Mouse (Mus musculus) lung, postnatal 0 days (tissue): ENCODE data around the gene Itga2b.

Experiments
- CTCF ChIP-seq: IDR thresholded peaks from 2 replicates; pipeline ENCODE4 v1.5.1; 2016; ENCODE audit warnings: antibody characterized with exemption, mild to moderate bottlenecking
- EP300 ChIP-seq: IDR thresholded peaks from 2 replicates; pipeline ENCODE4 v1.6.1; 2016; ENCODE audit warnings: antibody characterized with exemption, mild to moderate bottlenecking, control low read depth

- TF ChIP-seq CTCF (no peak), EP300 (no peak)
These were observed 10.2 kb upstream of the Itga2b start for GRCm38 (mm10) chr11:102480111-102480510.
